Mouse (Mus musculus): Measurements from ENCODE around the gene Trim34a.
"Not testable (repeated sequence)": the region's sequence is repeated elsewhere in the genome, so short reads cannot be mapped to it uniquely, and the experiment has no call there.

Trim34a gene

GRCm38 (mm10) chr7:104244287-104245181 lies at the start of gene Trim34a:
Trim34a (plus strand) TSS chr7:104244457.
- DNase-seq = no peak

GRCm38 (mm10) chr7:104195885-104196284 lies 48.4 kb upstream of the Trim34a start, which contains the start of gene Olfr649:
Olfr649 (minus strand) TSS chr7:104195985.
- no peak for DNase-seq

- peak in 1 of 2 experiments; percentile 38 for DNase-seq
Measured at GRCm38 (mm10) chr7:104199822-104200221, 44.4 kb upstream of the Trim34a start.

- DNase-seq = no peak
Measured at GRCm38 (mm10) chr7:104206197-104206596, 38.1 kb upstream of the Trim34a start.

GRCm38 (mm10) chr7:104216011-104216535 lies 28.2 kb upstream of the Trim34a start:
- no peak for DNase-seq

GRCm38 (mm10) chr7:104217881-104218280 lies 26.4 kb upstream of the Trim34a start:
- DNase-seq = no peak

- DNase-seq = peak; percentile 10 to 27
Measured at GRCm38 (mm10) chr7:104218701-104219569, 25.3 kb upstream of the Trim34a start, which contains the start of gene Trim6. Trim6 (plus strand) TSS chr7:104218793.

GRCm38 (mm10) chr7:104231203-104231602 lies 13.1 kb upstream of the Trim34a start:
- no peak for DNase-seq

- DNase-seq = no peak
Measured at GRCm38 (mm10) chr7:104240857-104241256, 3.4 kb upstream of the Trim34a start.

- no peak for DNase-seq
Measured at GRCm38 (mm10) chr7:104243616-104244015, 641 bp upstream of the Trim34a start.

- not testable (repeated sequence) for DNase-seq
Measured at GRCm38 (mm10) chr7:104260380-104260779, 16.1 kb downstream of the Trim34a start.

GRCm38 (mm10) chr7:104265335-104265734 lies 21.1 kb downstream of the Trim34a start:
- DNase-seq = not testable (repeated sequence)

GRCm38 (mm10) chr7:104279361-104279760 lies 35.1 kb downstream of the Trim34a start:
- not testable (repeated sequence) for DNase-seq

GRCm38 (mm10) chr7:104287576-104288443 lies 43.6 kb downstream of the Trim34a start, which contains the start of gene Trim5:
Trim5 (minus strand) TSS chr7:104288094.
- not testable (repeated sequence) for DNase-seq

- DNase-seq = no peak
Measured at GRCm38 (mm10) chr7:104290641-104291040, 46.4 kb downstream of the Trim34a start.

GRCm38 (mm10) chr7:104291638-104292400 lies 47.6 kb downstream of the Trim34a start:
- DNase-seq = no peak
